Mouse (Mus musculus) thymus, postnatal 4 days (tissue): Measurements from ENCODE around the gene Cisd2.

Experiments
- DNase-seq: peaks from one replicate; pipeline ENCODE4 v3.0.0; 2021

Cisd2 gene

GRCm38 (mm10) chr3:135423608-135424212 is at the start of gene Cisd2:
Gene Cisd2, minus strand, starts transcription at chr3:135423925.
- no peak for DNase-seq

- no peak for DNase-seq
Measured at GRCm38 (mm10) chr3:135470823-135471222, 47.1 kb upstream of the Cisd2 start.

GRCm38 (mm10) chr3:135469974-135470373 is 46.2 kb upstream of the Cisd2 start:
- DNase-seq: peak; percentile 9

GRCm38 (mm10) chr3:135469146-135469545 is 45.4 kb upstream of the Cisd2 start:
- no peak for DNase-seq

GRCm38 (mm10) chr3:135468402-135468801 is 44.7 kb upstream of the Cisd2 start:
- no peak for DNase-seq

- no peak for DNase-seq
Measured at GRCm38 (mm10) chr3:135458981-135459380, 35.3 kb upstream of the Cisd2 start.

GRCm38 (mm10) chr3:135444930-135445329 is 21.2 kb upstream of the Cisd2 start:
- no peak for DNase-seq

GRCm38 (mm10) chr3:135440621-135441020 is 16.9 kb upstream of the Cisd2 start:
- no peak for DNase-seq

GRCm38 (mm10) chr3:135440221-135440620 is 16.5 kb upstream of the Cisd2 start:
- DNase-seq: peak; percentile 56

GRCm38 (mm10) chr3:135439651-135440050 is 15.9 kb upstream of the Cisd2 start:
- DNase-seq: no peak

- peak; percentile 84 for DNase-seq
Measured at GRCm38 (mm10) chr3:135438913-135439531, 15.3 kb upstream of the Cisd2 start.

- peak; percentile 98 for DNase-seq
Measured at GRCm38 (mm10) chr3:135438531-135438912, 14.8 kb upstream of the Cisd2 start.

GRCm38 (mm10) chr3:135437758-135438495 is 14.2 kb upstream of the Cisd2 start, which contains the start of gene Ube2d3:
Gene Ube2d3, plus strand, starts transcription at chr3:135438149.
- peak; percentile 99 for DNase-seq

GRCm38 (mm10) chr3:135436901-135437616 is 13.3 kb upstream of the Cisd2 start:
- DNase-seq: no peak

GRCm38 (mm10) chr3:135422856-135423607 is 693 bp downstream of the Cisd2 start:
- DNase-seq: peak; percentile 92

- no peak for DNase-seq
Measured at GRCm38 (mm10) chr3:135422232-135422855, 1.4 kb downstream of the Cisd2 start.

- no peak for DNase-seq
Measured at GRCm38 (mm10) chr3:135421310-135421594, 2.5 kb downstream of the Cisd2 start.

- DNase-seq: no peak
Measured at GRCm38 (mm10) chr3:135420542-135421309, 3.0 kb downstream of the Cisd2 start.

GRCm38 (mm10) chr3:135417799-135418198 is 5.9 kb downstream of the Cisd2 start:
- peak; percentile 41 for DNase-seq

- DNase-seq: no peak
Measured at GRCm38 (mm10) chr3:135417245-135417644, 6.5 kb downstream of the Cisd2 start.

- DNase-seq: no peak
Measured at GRCm38 (mm10) chr3:135411824-135412223, 11.9 kb downstream of the Cisd2 start.

GRCm38 (mm10) chr3:135411056-135411455 is 12.7 kb downstream of the Cisd2 start:
- no peak for DNase-seq
